In genomic region chr3:86689305-86689704, GRCm38 (mm10) we compare ENCODE assay signal across 9 mouse cellular contexts.
DNase-seq lines count a peak whose midpoint lies in the region; ATAC-seq lines count a peak whose summit lies in the region.
"Had no signal": no experiment of that assay in that cellular context is flagged by ENCODE, and none has a peak within 500 bp of the region (broad histone marks: within the 10 kb centered on the region; RNA-seq: fewer than 3 reads in every experiment).

No protein-coding gene starts in this region.

- no peak for ATAC-seq in limb, embryonic 13.5 days (ENCODE audit: low FRiP score, low read depth)
- ATAC-seq: inflammation-experienced regulatory T-cells, adult 6 months had no signal

- H3K9me3 ChIP-seq in limb, embryonic 13.5 days, result no peaks in the 10 kb centered on the region

- H3K4me1 ChIP-seq in limb, embryonic 13.5 days, result 0 out of 2 replicates have a peak, but pooled peaks cover 3% of the 10 kb centered on the region

- no peak overlapping the region for H3K9ac ChIP-seq in limb, embryonic 13.5 days

- no peak overlapping the region for H3K27ac ChIP-seq in limb, embryonic 13.5 days

- H3K36me3 ChIP-seq in limb, embryonic 13.5 days, result no peaks in the 10 kb centered on the region

- DNase-seq in right cerebral cortex, adult 18-20 months, result peak; percentile 4
- no peak for DNase-seq in right cerebral cortex, postnatal 14 days
- DNase-seq in cerebellum, postnatal 36 days, result peak; percentile 6 to 32
- DNase-seq in lung, postnatal 36 days, result no peak
- no peak for DNase-seq in layer of hippocampus, adult 18-20 months (ENCODE audit: low spot score in 2 of 2)
- DNase-seq in urinary bladder, postnatal 10 days (ENCODE audit: low spot score), result no peak
- no peak for DNase-seq in testis, postnatal 14 days (ENCODE audit: low spot score)

- 31% methylated on average over 7 of the region's 7 CpGs for WGBS in limb, embryonic 13.5 days

- H3K27me3 ChIP-seq in limb, embryonic 13.5 days, result no peaks in the 10 kb centered on the region

- H3K4me3 ChIP-seq in limb, embryonic 13.5 days, result no peak overlapping the region

- H3K4me2 ChIP-seq in limb, embryonic 13.5 days (replicated peaks), result peak overlapping the region; percentile 21; the same call in 1 of the 2 replicates

Comparison
In these comparisons a context has a peak if more than half of its experiments do, and no peak if none do; other contexts are left out.
1. DNase-seq: peak in right cerebral cortex, adult 18-20 months (single experiment) and cerebellum, postnatal 36 days (2 of 2); none in right cerebral cortex, postnatal 14 days (single experiment), lung, postnatal 36 days (single experiment), layer of hippocampus, adult 18-20 months (0 of 2), urinary bladder, postnatal 10 days (single experiment) and testis, postnatal 14 days (single experiment).